Mouse (Mus musculus) neural tube, embryonic 11.5 days (tissue): Measurements from ENCODE around the gene Dnph1. TPM values are rescaled to one million over a fixed set of nuclear protein-coding genes. Genes with fewer than 3 reads are reported as not detected.
A peak's percentile ranks its signal among the peaks of the same experiment; 100 is the strongest.

Source experiments
- ATAC-seq: fragments of 200-750 bp; cut with Nextera tagmentation; 2 replicates; pipeline ENCODE4 v1.8.0; 2017; ENCODE audit warnings: moderate number of reproducible peaks, mild to moderate bottlenecking, moderate TSS enrichment, moderate library complexity; ENCODE audit not compliant: insufficient read depth, low FRiP score, low TSS enrichment
- DNase-seq: peaks from one replicate; pipeline ENCODE4 v3.0.0-alpha.2; 2015; ENCODE audit warnings: low spot score
- H3K27ac ChIP-seq: fragments of 300-500 bp; sonication (generic); 2 replicates; pipeline ENCODE4 v1.5.1; 2014; ENCODE audit warnings: low read depth, mild to moderate bottlenecking, low read length
- H3K27me3 ChIP-seq: fragments of 300-500 bp; sonication (generic); 2 replicates; pipeline ENCODE4 v1.6.1; 2014; ENCODE audit warnings: mild to moderate bottlenecking, low read length, mixed read lengths; ENCODE audit not compliant: control insufficient read depth, insufficient read depth
- H3K36me3 ChIP-seq: fragments of 300-500 bp; sonication (generic); 2 replicates; pipeline ENCODE4 v1.6.1; 2014; ENCODE audit warnings: mild to moderate bottlenecking, low read length, moderate library complexity, mixed read lengths; ENCODE audit not compliant: control insufficient read depth, insufficient read depth
- H3K4me1 ChIP-seq: fragments of 300-500 bp; sonication (generic); 2 replicates; pipeline ENCODE4 v1.6.1; 2014; ENCODE audit warnings: low read length, mixed read lengths; ENCODE audit not compliant: control insufficient read depth, insufficient read depth
- H3K4me2 ChIP-seq: fragments of 300-500 bp; sonication (generic); 2 replicates; pipeline ENCODE4 v1.6.1; 2014; ENCODE audit warnings: low read depth, mild to moderate bottlenecking, moderate library complexity
- H3K4me3 ChIP-seq: fragments of 300-500 bp; sonication (generic); 2 replicates; pipeline ENCODE4 v1.5.1; 2014; ENCODE audit warnings: low read depth, low read length
- H3K9ac ChIP-seq: fragments of 300-500 bp; sonication (generic); 2 replicates; pipeline ENCODE4 v1.6.1; 2014; ENCODE audit warnings: mild to moderate bottlenecking, low read length
- H3K9me3 ChIP-seq: fragments of 300-500 bp; sonication (generic); 2 replicates; pipeline ENCODE4 v1.6.1; 2016; ENCODE audit warnings: low read length; ENCODE audit not compliant: control insufficient read depth
- WGBS: fragments of 180-500 bp; shearing (Covaris S2); extraction: QIAGEN DNeasy Blood & Tissue Kit; methylation state at CpG from one replicate; pipeline ENCODE4 v1.1.7; 2014; 5-methylcytosine and 5-hydroxymethylcytosine counted together
- polyA plus RNA-seq: library from polyadenylated mRNA; unstranded; fragments of >200 nt; fragmentation: Nextera tagmentation; extraction: Ambion mirVana; gene quantifications from 2 replicates; pipeline ENCODE4 v1.2.1, GENCODE M21; 2014

The Dnph1 gene
- polyA plus RNA-seq, 1 experiment from 2014 or later = 64.9 TPM

DNA sequence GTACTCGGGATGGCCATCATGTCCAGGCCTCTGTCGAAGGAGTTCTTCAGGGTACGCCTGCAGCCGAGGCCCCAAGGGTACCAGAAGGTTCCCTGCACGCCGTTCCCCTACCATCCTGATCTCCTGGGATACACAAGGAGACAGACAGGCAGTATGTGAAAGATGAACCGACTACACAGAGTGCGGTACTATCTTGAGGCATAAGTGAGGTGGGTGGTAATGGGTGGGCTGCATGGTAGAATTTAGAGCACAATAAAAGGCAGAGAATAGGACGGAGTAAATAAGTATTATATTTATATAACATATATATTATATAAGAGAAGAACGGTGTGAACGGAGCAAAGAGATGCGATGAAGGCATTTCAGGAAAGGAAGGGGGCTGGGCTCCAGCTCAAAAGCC lies 47.1 kb downstream of the Dnph1 start:
- Histone ChIP-seq H3K36me3 (0 out of 2 replicates have a peak, but pooled peaks cover 2% of the 10 kb centered on the region), H3K4me3 (no peak overlapping the region), H3K9ac (no peak overlapping the region), H3K4me1 (peaks cover 15% of the 10 kb centered on the region), H3K4me2 (no peak overlapping the region), H3K27me3 (no peaks in the 10 kb centered on the region), H3K27ac (no peak overlapping the region), H3K9me3 (no peaks in the 10 kb centered on the region)
- ATAC-seq = no peak
- WGBS = 93% methylated on average over 12 of the region's 12 CpGs
- DNase-seq = no peak

DNA sequence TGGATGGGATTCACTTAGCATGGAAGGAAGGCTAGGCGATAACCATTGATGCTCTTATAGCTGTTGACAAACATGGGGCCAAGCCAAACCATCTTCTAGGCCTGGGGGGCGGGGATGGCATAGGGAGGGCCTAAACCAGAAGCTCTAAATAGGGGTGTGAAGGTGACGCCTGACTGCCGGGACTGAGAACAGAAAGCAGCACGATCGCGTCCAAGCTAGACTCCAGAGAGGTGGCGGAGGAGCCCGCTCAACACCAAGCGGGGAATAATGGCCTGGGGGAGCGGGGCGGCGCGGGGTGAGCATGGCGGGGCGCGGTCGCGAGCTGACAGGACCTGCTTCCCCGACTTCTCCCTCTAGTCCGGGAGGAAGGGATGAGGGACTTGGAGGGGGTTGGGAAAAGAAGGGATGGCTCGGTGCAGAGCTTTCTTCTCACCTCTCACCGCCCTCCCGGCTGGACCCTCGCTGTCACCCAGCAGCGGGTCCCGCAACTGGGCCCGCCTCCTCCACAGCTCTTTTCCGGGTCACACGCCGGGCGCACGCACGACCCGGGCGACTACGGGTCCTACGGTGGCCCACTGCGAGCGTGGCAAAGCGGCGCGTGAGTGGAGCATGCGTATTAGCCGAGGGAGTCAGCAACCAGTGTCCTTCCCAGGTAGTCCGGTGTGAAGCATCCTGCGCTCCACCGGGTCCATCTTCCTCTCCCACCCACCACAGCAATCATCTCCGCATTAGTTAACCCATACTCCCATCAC lies 49.5 kb downstream of the Dnph1 start, which contains the start of gene Cul9:
Gene Cul9 (minus strand): TSS at position 576 of the 752 bp plus-strand sequence.
- H3K9me3 ChIP-seq = no peaks in the 10 kb centered on the region
- H3K4me3 ChIP-seq = peak within 1 kb of the TSS; percentile 49
- no peaks in the 10 kb centered on the region for H3K27me3 ChIP-seq
- H3K27ac ChIP-seq = no peak within 1 kb of the TSS
- peaks cover 2% of the 10 kb centered on the region; the same call in 1 of the 2 replicates for H3K36me3 ChIP-seq
- H3K4me1 ChIP-seq = peaks cover 15% of the 10 kb centered on the region
- DNase-seq (peak; percentile 82), ATAC-seq (peak; percentile 79; the same call in 1 of the 2 replicates)
- H3K9ac ChIP-seq = peak within 1 kb of the TSS; percentile 80
- 1% methylated on average over 49 of the region's 49 CpGs for WGBS
- H3K4me2 ChIP-seq = peak within 1 kb of the TSS; percentile 72

DNA sequence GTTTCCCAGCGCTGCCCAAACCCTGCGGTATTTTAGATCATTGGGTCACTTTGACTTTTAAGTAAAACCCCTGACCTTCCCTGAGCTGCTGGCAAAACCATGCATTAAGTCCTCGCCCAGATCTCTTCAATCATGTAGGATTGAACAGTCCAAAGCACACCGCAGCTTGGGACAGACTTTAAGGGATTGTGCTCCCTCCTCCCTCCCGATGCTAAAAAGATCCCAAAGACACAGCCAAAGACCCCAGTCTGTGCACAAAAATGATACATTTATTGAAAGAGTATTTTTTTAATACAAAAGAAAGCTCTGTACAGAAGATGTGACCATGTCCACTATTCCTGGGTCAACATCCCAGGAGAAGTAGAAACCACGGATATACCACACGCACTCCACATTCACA lies 50.1 kb downstream of the Dnph1 start:
- peak overlapping the region; percentile 72 for H3K4me2 ChIP-seq
- no peaks in the 10 kb centered on the region for H3K9me3 ChIP-seq
- peak overlapping the region; percentile 80 for H3K9ac ChIP-seq
- H3K36me3 ChIP-seq = peaks cover 2% of the 10 kb centered on the region
- ATAC-seq (no peak), DNase-seq (no peak)
- no peaks in the 10 kb centered on the region for H3K27me3 ChIP-seq
- H3K4me3 ChIP-seq = peak overlapping the region; percentile 49
- H3K27ac ChIP-seq = no peak overlapping the region
- peaks cover 15% of the 10 kb centered on the region for H3K4me1 ChIP-seq
- 7% methylated on average over 7 of the region's 7 CpGs for WGBS

DNA sequence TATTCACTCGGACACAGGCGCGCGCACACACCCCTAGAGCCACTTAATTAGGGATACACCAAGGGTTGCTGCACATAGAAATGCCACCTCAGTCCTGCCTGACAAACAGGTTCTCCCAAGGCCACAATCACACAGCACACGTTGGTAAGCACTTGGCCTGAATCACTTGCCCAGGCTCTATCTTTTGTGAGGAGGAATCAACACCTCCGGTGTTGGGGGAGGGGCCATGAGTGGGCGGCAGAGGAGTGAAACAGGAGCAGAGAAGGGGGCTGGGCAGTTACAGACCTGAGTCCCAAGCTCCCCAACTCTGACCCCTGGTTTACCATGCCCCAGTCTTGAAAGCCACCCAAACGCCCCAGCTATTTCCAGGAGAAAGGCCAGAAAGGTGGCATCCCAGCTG lies 50.5 kb downstream of the Dnph1 start:
- peaks cover 15% of the 10 kb centered on the region for H3K4me1 ChIP-seq
- peak overlapping the region; percentile 49; the same call in 1 of the 2 replicates for H3K4me3 ChIP-seq
- no peaks in the 10 kb centered on the region for H3K9me3 ChIP-seq
- no peak overlapping the region for H3K27ac ChIP-seq
- DNase-seq = no peak
- peak overlapping the region; percentile 7; the same call in 1 of the 2 replicates for H3K4me2 ChIP-seq
- no peaks in the 10 kb centered on the region for H3K27me3 ChIP-seq
- WGBS = 6% methylated on average over 8 of the region's 8 CpGs
- ATAC-seq = no peak
- H3K36me3 ChIP-seq = peaks cover 2% of the 10 kb centered on the region
- H3K9ac ChIP-seq = no peak overlapping the region

DNA sequence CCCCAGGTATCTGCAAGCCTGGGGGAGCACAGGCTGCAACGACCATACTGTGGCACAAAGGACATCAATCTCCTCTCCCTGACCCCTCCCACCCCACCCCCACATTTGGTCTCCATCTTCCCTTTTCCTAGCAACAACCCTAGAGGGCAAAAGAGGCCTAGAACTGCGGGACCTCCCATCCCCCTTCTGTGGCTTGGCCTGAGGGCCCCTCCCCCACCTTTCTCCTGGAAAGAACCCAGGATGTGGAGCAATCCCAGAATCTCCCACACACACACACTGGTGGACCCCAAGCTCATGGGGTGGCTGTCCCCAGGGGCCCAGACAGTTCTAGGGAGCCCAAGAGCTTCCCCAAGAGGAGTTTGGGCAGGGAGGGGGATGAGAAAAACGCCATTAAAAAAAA lies 51.4 kb downstream of the Dnph1 start:
- Histone ChIP-seq H3K9ac (no peak overlapping the region), H3K9me3 (no peaks in the 10 kb centered on the region), H3K4me1 (peaks cover 21% of the 10 kb centered on the region), H3K27ac (no peak overlapping the region), H3K4me3 (no peak overlapping the region), H3K27me3 (no peaks in the 10 kb centered on the region), H3K4me2 (no peak overlapping the region), H3K36me3 (peaks cover 2% of the 10 kb centered on the region)
- 11% methylated on average over 3 of the region's 3 CpGs for WGBS
- ATAC-seq (no peak), DNase-seq (no peak)

DNA sequence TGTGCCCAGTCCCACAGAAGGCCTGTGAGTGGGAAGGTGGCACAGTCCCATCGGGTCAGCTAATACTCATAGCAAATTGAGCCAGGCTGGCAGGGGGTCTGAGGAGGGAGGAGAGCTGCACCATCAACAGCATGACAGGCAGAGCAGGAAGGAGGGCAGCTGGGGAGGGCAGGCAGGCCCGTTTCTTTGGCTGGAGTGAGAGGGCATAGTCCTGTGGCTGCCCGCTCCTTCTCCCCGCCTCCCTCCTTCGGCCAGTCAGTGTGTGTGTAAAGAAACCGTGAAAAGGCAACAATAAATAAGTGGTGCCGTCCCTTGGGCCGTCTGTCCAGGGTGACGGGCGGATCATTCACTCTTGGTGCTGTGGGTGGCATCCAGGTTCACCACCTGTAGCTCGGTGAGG lies 52.2 kb downstream of the Dnph1 start:
- no peak overlapping the region for H3K27ac ChIP-seq
- no peaks in the 10 kb centered on the region for H3K9me3 ChIP-seq
- H3K4me2 ChIP-seq = no peak overlapping the region
- ATAC-seq = no peak
- 52% methylated on average over 10 of the region's 11 CpGs for WGBS
- no peak for DNase-seq
- H3K27me3 ChIP-seq = no peaks in the 10 kb centered on the region
- no peak overlapping the region for H3K4me3 ChIP-seq
- peaks cover 29% of the 10 kb centered on the region for H3K4me1 ChIP-seq
- H3K9ac ChIP-seq = no peak overlapping the region
- H3K36me3 ChIP-seq = peaks cover 2% of the 10 kb centered on the region

DNA sequence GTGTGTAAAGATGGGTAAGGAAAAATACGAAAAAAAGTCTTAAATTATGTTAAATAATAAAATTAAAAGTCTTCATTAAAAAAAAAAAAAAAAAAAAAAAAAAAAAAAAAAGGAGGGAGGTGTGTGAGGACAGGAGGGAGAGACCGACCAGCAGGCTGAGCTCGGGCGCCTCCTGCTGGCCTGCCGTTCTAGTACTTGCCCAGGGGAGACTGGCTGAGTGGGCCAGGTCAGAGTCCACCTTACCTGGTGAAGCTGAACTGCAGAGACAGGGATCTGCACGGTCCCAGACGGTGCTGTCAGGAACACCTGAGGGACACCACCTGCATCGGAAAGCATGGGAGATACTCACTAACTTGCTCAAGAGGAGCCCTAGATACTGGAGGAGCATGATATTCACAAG lies 52.7 kb downstream of the Dnph1 start:
- Histone ChIP-seq H3K9ac (no peak overlapping the region), H3K4me3 (0 out of 2 replicates have a peak overlapping the region, but pooled peaks have one; percentile 2), H3K9me3 (no peaks in the 10 kb centered on the region), H3K36me3 (peaks cover 2% of the 10 kb centered on the region), H3K4me2 (no peak overlapping the region), H3K27me3 (no peaks in the 10 kb centered on the region), H3K27ac (no peak overlapping the region), H3K4me1 (peaks cover 34% of the 10 kb centered on the region)
- DNase-seq (peak; percentile 76), ATAC-seq (no peak)
- 27% methylated on average over 8 of the region's 8 CpGs for WGBS
